Mouse (Mus musculus): Measurements from ENCODE around the gene Slit3.

Gene Slit3

DNA sequence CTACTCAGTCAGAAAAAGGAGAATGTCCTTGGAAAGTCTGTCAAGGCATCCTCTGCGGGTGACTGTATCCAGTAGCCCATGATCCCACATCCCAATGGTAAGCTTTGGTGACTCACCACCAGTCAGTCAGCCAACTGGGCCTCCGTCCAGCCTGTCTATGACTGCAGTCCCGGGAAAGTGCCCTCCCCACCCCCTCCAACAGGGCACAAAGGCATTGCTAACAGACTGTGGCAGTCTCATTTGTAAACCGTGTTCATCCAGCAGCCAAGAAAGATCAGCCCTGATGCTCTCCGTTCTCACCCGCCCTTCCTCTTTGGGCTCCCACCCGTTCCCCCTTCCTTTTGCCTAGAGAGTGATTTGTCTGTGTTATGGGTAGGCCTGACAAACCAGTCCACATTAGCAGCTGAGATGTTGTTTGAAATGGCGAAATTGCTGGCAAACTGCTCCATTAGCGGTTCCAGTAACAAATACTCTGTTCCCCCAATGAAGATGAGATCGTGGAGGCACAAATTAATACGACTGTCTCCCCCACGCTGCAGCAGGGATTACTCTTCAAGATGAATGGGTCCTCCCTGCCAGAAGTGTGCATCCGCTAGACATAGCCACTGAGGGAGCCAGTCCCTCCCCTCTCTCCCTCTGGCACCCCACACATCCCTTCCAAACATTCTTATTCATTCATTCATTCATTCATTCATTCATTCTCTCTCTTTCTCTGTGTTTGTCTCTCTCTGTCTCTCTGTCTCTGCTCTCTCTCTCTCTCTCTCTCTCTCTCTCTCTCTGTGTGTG is 466.3 kb downstream of the Slit3 start:
- DNase-seq (ENCODE audit: low spot score) = no peak

DNA sequence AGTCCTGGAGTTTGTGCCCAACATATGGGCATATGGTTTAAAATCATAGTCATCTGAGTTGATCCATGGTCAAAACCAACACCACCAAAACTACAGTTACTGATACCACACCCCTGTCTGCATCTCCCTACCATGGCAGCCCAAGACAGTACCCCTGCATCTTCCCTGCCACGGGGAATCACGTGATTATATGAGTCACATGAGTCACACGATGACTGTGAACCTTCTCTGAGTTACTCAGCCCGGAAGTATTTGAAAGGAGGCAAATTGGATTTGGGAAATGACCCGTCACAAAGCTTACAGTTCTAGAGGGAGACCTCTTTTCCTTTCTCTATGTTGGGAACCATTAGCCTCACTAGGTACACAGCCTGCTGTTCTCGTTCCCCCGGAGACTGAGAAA is 468.9 kb downstream of the Slit3 start:
- DNase-seq (ENCODE audit: low spot score) = no peak

DNA sequence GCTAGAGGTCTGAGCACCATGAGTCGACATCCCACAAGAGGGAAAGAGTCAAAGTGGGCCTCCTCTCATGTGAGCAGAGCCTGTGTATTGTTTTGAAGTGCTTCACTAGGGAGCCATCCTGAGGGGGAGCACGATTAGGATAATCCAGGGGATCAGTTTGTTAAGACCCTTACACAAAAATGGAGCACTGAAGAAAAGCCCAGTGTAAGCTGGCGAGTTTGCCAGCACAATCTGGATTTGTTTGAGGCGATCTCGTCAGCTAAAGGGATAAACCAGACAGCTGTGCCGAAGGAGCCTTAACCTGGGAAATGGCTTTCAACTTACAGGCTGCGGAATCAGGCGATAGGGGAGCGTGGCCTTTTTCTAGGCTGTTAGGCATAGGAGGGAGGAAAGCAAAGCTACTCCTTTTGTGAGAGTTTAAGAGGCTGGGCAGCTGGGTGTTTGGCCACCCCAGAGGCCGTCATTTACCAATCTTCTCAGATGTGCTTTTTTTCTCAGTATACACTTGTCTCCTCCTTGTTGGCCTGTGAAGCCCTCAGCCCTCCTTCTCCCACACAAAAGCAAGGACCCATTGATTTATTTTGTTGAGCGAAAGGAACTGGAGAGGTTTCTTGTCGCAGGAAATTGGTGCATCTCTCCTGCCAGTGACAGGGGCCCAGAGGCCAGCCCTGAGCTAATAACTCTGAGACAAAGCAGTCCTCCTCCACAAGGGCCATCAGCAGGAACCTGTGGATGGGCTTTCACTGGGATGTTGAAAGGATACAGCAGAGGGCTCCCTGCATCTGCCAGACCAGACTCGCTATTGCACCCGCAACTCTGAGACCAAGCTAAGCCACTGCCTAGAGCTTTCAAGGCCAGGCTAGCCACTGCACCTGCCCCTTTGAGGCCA is 472.4 kb downstream of the Slit3 start:
- no peak for DNase-seq (ENCODE audit: low spot score)

DNA sequence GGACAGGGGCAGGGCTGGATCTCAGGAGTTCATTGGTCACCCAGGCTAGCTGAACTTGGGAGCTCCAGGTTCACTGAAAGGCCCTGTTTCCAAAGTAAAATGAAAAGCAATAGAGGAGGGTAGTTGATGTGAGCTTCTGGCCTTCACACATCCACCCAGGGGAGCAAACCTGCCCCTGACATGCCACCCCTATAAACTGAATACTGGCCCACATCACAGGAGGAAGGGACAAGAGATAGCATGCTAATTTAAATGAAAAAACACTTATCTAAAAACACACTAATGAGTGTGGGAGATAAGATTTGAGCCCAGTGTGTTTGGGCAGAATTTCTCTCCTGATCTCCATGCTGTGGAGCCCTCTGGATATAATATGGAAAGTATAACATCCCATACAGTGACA is 475.0 kb downstream of the Slit3 start:
- no peak for DNase-seq (ENCODE audit: low spot score)

DNA sequence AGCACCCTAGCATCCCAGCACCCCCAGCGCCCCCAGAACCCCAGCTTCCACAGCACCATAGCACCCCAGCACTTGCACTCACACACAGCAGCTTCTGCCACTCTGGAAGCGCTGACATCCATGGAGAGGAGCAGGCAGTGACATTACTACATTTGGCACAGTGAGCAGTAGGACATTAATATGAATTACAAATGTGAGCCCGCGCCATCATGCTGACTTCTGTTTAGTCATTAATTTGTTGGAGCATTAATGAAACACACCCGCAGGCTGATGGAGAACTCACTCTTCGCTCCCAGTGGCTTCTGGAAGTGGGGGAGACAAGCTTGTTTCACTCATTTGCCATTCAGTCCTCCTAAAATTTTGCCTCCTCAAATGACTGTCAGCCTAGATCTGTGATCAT is 476.9 kb downstream of the Slit3 start:
- no peak for DNase-seq (ENCODE audit: low spot score)

DNA sequence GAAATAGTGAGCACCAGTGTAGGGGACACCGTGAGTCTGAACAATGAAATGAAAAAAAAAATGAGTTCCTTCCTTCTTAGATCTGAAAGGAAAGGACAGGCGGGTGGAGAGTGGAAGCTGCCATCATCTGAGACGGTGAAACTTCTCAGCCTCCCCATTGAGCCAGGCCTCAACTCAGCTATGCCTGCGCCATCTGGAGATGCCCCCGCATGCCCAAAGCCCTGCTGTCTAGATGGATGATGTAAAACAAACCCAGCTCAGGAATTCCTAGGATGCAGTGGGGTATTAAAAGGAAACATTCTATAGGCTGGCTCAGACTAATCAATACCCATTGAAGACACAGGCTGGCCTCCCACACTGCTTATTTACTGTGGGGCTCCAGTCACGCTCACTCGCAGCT is 477.7 kb downstream of the Slit3 start:
- DNase-seq (ENCODE audit: low spot score) = no peak

DNA sequence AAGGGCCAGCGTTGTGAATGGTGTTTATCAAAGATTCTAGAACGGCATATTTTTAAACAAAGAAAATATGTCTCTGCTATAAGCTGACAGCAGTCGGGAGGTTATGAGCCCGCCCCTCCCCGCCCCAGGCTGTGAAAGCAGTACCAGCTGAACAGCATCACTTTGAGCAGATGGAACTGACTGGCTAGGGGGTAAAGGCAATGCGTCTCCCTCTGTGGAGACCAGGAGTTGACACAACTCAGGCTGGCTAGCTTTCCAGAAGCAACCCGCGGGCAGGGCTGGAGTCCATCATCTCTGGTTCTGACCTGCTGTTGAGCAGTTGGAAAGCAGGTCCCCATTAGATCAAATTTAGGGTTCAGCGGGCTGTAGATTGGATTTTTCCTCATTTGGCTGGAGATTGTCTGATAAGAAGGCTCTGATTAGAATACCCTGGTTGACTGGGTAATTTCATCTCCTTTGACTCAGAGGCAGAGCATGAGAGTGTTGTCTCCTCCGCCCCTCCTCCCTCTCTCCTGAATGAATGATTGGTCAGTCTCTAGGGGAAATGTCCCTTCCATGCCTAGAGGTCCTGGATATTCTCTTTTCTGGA is 480.7 kb downstream of the Slit3 start:
- DNase-seq (ENCODE audit: low spot score) = no peak

DNA sequence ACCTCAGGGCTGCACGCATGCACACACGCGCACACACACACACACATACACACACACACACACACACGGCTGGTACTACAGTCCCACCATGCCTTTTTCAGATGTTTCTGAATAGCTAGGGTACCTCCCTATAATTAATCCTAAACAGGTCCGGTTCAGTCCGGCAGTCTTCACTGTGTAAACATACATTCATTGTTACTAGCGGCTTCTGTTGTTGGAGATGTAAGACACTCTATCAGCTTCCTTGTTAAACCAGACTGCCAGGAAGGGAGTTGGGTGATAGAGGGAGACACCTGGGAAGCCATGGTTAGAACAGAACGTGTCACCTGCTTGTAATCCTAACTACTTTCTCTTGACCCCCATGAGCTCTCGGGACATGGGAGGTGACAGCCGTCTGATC is 481.6 kb downstream of the Slit3 start:
- no peak for DNase-seq (ENCODE audit: low spot score)

DNA sequence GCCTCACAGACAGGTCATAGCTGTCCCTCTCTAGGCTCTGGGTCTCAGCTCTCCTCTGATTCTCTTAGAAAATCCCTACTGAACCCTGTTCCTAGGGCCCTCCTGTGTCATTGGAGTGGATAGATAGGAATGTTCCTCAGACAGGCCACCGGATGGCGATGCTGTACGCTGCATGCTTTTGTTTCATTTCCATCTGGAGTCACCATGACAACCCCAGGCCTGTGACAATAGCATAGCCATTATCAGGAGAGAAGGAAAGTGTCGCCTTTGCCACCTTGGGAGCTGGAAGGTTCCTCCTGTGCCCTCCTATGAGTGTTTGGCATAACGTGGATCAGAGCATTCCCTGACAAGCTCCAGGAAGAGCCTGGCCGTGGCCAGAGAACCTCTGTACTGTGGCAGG is 482.9 kb downstream of the Slit3 start:
- DNase-seq (ENCODE audit: low spot score) = no peak

DNA sequence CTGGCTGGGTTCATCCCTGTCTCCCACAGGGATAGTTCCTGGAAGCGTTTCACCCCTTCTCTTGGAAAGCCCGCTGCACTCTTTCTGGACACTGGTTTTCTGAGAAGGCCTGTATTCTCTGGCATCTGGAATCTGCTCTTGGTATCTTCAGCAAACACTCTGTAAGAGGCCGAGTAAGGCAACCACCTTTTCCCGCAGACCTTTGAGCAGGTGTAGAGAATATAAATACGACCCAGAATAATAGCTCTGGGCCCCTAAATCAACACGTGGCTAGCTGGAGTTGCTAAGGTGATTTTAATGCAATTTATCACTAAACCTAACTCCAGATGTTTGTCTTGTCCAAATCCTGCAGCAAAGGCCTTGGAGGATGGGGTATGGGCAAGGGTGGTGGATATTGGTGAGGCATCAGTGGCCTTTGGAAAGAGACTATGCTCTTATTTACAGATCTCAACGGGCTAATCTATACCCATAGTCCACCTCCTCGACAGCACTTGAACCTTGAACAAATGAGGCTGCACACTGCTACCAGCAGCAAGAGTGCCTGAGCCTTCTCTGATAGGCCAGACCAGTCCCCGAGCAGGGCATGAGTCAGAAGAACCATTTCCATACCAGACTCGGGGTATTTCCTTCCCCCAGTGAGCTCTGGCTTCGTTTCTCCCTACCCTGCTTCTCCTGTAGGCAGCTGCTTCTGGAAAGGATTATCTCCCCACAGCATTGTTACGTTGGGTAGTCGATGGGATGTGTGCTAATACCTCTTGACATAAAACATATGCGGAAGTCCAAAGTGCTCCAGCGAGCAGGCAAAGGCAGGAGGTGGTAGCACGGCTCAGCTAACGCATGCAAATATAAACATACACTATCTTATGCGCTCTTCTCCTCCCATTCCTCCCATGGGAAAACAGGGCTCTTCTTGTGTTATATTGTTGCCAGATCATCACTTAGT is 484.1 kb downstream of the Slit3 start:
- no peak for DNase-seq (ENCODE audit: low spot score)

DNA sequence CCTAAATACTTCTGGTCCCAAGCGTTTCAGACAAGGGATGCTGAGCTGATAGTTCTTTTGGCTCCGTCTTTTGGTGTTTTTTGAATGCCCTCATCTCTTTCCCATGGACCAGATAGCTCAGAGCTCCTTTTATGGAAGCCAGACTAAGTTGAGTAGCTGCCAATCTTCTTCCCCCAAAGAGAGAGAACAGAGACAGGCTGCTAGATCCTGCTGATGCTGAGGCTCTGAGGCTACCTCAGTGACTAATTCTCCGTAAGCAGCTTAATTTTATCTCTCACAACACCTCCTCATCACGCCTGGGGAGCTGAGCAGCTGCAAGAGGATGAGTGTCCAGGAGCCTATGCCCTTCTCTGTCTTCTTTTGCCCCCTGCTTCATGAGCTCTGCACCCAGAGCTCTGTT is 486.2 kb downstream of the Slit3 start:
- DNase-seq (ENCODE audit: low spot score) = no peak

DNA sequence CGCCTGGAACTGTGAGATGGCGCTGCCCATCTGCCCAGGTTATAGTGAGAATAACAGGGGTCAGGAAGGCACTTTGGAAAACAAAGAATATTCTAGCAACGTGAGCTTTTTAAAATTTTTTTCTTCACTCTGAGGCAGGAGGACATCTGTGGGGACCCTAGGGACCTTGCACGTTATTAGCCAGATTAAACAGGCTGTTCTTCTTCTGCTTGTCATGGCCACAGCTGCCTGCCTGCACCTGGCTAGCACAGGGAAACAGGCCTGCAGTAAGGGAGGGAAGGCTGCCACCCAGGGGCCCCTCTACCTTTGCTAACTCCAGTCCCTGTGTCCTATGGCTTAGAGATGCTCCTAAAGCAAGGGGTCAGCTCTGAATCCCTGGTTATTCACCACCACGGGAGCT is 487.8 kb downstream of the Slit3 start:
- no peak for DNase-seq (ENCODE audit: low spot score)

DNA sequence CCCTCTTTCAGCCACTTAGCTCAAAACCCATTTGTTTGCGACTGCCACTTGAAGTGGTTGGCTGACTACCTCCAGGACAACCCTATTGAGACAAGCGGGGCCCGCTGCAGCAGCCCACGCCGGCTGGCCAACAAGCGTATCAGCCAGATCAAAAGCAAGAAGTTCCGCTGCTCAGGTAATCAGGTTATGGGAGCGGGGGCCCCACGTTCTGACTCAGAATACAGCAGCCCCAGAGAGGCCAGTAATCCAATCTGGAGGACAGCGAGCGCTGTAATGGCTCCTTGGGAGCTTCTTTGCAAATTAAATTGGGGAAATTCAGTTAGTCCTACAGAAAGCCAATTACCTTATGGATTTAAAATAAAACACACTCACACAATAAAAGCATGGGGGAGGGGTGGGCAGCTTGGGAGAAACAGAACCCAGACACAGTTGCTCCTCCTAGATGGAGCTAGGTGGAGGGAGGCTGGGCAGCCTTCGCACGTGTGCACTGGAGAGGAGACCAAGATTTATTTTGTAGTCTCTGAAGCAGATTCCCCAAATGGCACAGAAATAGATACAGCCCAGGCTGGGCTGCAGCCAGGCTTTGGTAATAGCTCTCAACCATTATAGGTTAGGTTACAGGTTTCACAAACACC is 491.4 kb downstream of the Slit3 start:
- no peak for DNase-seq (ENCODE audit: low spot score)

DNA sequence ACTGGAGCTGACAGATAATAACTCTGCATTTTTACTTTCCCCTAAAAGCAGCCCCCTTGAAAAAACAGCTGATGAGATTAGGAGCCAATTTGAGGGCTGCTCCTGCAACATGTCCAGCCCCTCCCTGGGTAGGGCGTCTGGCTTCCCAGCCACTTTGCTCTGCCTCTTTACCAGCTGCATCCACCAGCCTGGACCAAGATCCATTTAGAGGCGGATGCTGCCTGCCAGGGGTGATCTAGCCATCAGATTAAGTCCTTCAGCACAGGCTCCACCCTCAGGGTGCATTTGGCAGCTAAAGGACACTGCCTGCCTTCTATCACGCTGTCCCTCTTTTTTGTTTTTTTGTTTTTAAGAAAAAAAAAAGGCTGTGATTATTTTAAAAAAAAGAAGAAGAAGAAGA is 493.5 kb downstream of the Slit3 start:
- no peak for DNase-seq (ENCODE audit: low spot score)

DNA sequence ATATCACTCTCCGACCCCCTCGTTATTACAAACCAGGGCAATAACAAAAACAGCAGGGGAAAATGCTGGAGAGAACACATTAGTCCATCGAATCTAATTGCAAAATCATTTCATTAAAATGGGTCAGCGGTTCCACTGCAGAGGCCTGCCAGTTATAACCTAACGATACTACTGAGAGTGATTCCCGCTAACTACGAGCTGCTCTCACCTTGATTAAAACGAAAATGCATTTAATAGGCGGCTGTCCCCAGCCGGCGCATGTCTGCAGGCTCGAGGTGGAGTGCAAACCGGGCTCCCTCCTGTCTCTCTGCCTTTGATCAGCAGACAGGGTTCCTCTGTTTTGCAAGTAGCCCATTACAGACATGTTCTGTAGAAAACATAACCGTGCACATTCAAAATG is 498.4 kb downstream of the Slit3 start:
- no peak for DNase-seq (ENCODE audit: low spot score)

DNA sequence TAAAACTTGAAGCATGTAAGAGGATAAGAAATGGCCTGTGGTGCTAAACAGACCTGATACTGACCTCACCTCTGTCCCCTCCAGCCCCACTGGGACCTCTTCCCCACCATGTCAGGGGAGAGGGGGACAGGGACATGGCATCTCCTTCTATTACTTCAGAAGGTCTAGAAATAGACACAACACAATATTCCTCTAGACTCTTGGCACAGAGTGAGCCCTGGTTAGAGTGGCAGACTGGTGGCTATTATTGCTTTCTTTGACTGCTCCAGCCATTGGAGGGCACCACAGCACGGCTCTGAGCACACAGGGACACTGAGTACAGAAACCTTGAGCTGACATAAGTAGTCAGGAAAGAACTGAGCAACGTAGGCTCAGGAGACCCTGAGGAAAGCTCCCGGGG is 501.7 kb downstream of the Slit3 start:
- no peak for DNase-seq (ENCODE audit: low spot score)

DNA sequence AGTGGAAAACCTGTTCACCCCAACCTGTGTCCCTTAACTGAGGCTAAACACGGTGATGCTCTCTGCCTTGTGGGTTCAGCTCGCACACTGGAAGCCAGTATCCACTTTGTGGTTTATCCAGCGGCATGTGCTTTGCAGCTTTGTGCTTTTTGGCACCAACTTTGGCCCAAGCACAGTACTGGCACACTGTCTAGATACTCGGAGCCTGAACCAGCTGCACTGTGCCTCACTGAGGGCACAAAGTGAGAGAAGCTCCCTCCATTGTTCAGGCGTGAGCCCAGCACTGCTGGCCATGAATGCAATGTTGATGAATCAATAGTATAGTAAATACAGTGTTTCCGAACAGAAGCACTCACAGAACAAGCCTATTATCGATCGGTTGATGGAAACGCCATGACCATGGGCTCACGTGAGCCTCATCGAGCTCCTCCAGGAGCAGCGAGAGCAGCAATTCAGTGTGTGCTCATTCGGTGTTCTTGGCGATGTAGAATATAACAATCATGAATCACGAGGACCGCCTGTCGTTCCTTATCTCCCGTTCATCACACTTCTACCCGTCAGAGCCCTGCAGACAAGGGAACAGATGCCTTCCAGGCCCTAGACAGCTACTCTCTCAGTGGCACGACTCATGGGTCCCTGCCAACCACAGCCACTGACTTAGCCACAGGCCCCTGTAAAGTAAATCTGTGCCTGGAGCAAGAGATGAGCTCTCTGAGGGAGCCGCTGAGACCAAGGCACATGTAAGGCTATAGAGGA is 503.7 kb downstream of the Slit3 start:
- no peak for DNase-seq (ENCODE audit: low spot score)

DNA sequence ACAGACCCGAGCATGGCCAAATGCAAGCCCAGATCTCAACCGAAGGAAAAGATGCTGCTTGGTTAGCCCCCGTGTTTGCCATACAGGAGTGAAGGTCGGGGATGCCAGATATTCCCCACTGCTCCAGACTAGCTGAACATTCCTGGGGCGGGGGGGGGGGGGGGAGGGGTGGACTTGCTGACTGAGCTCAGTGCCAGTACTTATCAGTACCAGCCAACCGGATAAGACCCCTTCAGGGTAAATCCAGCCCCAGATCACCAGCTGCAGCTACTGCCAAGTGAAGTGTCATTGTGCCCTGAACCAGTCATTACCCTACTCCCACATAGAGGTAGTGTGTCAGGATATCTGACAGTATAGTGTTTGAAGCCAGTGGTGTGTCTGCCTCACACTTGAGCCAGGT is 504.6 kb downstream of the Slit3 start:
- DNase-seq (ENCODE audit: low spot score) = no peak

DNA sequence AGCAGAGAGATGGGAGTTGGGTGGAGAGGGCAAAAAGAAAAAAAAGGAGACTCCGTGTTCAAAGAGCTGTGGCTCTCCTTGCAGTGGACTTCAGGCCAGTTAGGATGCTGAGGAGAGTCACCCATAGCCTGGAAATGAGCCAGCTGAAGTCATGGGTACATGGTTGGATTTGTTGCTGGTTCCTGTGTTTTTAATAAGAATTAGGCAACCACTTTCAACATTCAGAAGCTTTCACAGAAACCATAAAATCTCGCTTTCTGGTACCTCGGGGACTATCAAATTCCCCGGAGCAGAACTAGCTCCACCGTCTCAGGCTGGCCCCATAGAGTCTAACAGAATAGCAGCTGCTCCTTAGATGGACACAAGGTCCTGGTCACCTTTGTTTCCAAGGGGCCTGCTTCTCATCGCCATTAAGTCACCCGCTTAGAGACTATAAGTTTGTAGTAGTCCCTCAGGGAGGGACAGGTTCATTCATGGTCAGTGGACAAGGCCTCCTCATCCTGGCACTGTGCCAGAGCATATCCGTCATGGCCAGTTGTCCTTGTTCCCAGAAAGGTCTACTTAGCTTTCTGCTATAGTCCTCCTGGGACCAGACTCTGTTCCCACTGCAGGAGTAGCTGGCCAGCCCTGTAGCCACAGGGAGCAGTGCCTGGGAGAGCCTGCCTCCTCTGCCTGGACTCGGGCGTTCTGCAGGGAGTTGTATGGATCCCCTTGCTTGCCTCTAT is 505.3 kb downstream of the Slit3 start:
- DNase-seq (ENCODE audit: low spot score) = no peak

DNA sequence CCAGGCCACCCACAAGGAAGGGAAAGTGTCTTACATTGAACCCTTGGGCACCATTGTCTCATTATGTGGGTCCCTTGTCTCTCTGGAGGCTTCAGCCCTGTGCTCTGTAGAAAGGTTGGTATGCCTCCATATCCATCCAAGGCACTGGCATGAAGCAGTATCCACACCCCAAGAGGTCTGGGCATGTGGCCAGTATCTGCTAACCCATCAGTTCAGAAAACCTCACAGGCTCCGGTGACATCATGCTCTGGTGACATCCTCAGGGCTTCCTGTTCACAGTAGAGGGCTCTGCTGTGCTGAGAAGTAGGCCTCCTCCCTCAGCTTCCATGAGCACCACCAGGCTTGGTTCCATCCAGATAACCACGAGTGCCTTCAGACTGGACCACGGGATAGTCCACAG is 506.8 kb downstream of the Slit3 start:
- DNase-seq (ENCODE audit: low spot score) = no peak

Measured in T-cell, adult 2 months (primary cell).